Mouse (Mus musculus) megakaryocyte, embryonic 14.5 days (primary cell): Measurements from ENCODE around the gene Glo1.

ENCODE experiments used
- FLI1 ChIP-seq: IDR thresholded peaks from 2 replicates; pipeline ENCODE4 v1.6.1; 2012; ENCODE audit warnings: low read length, inconsistent platforms, mixed read lengths
- GATA1 ChIP-seq: IDR thresholded peaks from 3 replicates; pipeline ENCODE4 v1.6.1; 2012; ENCODE audit warnings: mixed read lengths, low read length, inconsistent platforms, borderline replicate concordance

GRCm38 (mm10) chr17:30575941-30576773 is 50.5 kb downstream of the Glo1 start, which contains the start of gene Btbd9:
- no peak for TF ChIP-seq FLI1
- no peak for TF ChIP-seq GATA1
